Comparison of ENCODE assay signal across 11 mouse cellular contexts in genomic region chr4:134058166-134058715, GRCm38 (mm10). TPM values are rescaled to one million over a fixed set of nuclear protein-coding genes. Genes with fewer than 3 reads are reported as not detected.
DNase-seq lines count a peak whose midpoint lies in the region; ATAC-seq and TF ChIP-seq lines count a peak whose summit lies in the region.
"Had no signal": no experiment of that assay in that cellular context is flagged by ENCODE, and none has a peak within 500 bp of the region (broad histone marks: within the 10 kb centered on the region; RNA-seq: fewer than 3 reads in every experiment).

No protein-coding gene starts in this region.

- peak overlapping the region; percentile 23; the same call in 1 of the 2 replicates for H3K4me3 ChIP-seq in forebrain, embryonic 10.5 days
- H3K4me3 ChIP-seq in forebrain, embryonic 11.5 days (ENCODE audit: low read depth, low read length), result no peak overlapping the region
- no peak overlapping the region for H3K4me3 ChIP-seq in lung, postnatal 0 days (ENCODE audit: low read depth, low read length)
- H3K4me3 ChIP-seq in limb, embryonic 13.5 days, result no peak overlapping the region

- no peak for TF ChIP-seq CTCF in lung, postnatal 0 days (IDR thresholded peaks at IDR 0.05)

- ATAC-seq in forebrain, embryonic 11.5 days (replicated peaks; ENCODE audit: low FRiP score), result no peak
- no peak for ATAC-seq in lung, postnatal 0 days
- ATAC-seq in limb, embryonic 13.5 days (ENCODE audit: low FRiP score, low read depth), result no peak
- no peak for ATAC-seq in monocyte, adult 5-6 weeks (replicated peaks; ENCODE audit: insufficient number of reproducible peaks, low FRiP score, low TSS enrichment, poor library complexity, severe bottlenecking)

- 40% methylated on average over 14 of the region's 14 CpGs for WGBS in forebrain, embryonic 10.5 days
- WGBS in forebrain, embryonic 11.5 days, result 37% methylated on average over 14 of the region's 14 CpGs
- 36% methylated on average over 14 of the region's 14 CpGs for WGBS in lung, postnatal 0 days
- WGBS in limb, embryonic 13.5 days, result 26% methylated on average over 14 of the region's 14 CpGs

- H3K27ac ChIP-seq in forebrain, embryonic 10.5 days, result no peak overlapping the region
- no peak overlapping the region for H3K27ac ChIP-seq in forebrain, embryonic 11.5 days (ENCODE audit: low read depth, low read length)
- H3K27ac ChIP-seq in lung, postnatal 0 days (ENCODE audit: low read length), result no peak overlapping the region
- H3K27ac ChIP-seq in limb, embryonic 13.5 days, result no peak overlapping the region

- peaks cover 37% of the 10 kb centered on the region for H3K27me3 ChIP-seq in forebrain, embryonic 10.5 days (ENCODE audit: poor library complexity, severe bottlenecking)
- no peaks in the 10 kb centered on the region for H3K27me3 ChIP-seq in forebrain, embryonic 11.5 days (ENCODE audit: control insufficient read depth, insufficient read depth, low read length)
- no peaks in the 10 kb centered on the region for H3K27me3 ChIP-seq in lung, postnatal 0 days (replicated peaks; ENCODE audit: insufficient read depth, low read length)
- peaks cover 38% of the 10 kb centered on the region for H3K27me3 ChIP-seq in limb, embryonic 13.5 days

- H3K36me3 ChIP-seq in forebrain, embryonic 10.5 days (replicated peaks), result no peaks in the 10 kb centered on the region
- H3K36me3 ChIP-seq in forebrain, embryonic 11.5 days (ENCODE audit: control insufficient read depth, insufficient read depth, low read length), result no peaks in the 10 kb centered on the region
- no peaks in the 10 kb centered on the region for H3K36me3 ChIP-seq in lung, postnatal 0 days (ENCODE audit: insufficient read depth, low read length)
- no peaks in the 10 kb centered on the region for H3K36me3 ChIP-seq in limb, embryonic 13.5 days

- DNase-seq in forebrain, embryonic 10.5 days (ENCODE audit: extremely low spot score, low spot score), result no peak
- no peak for DNase-seq in forebrain, embryonic 11.5 days (ENCODE audit: low spot score)
- no peak for DNase-seq in lung, postnatal 0 days (ENCODE audit: low spot score)
- DNase-seq in lung, adult 18-20 months, result no peak
- DNase-seq in thymus, postnatal 14 days, result peak; percentile 60
- DNase-seq in cerebellum, postnatal 36 days, result no peak
- DNase-seq: cerebellum, postnatal 14 days; midbrain, embryonic 14.5 days had no signal

- no peak overlapping the region for H3K4me2 ChIP-seq in forebrain, embryonic 11.5 days (ENCODE audit: low read depth, low read length, severe bottlenecking)
- H3K4me2 ChIP-seq in lung, postnatal 0 days (replicated peaks; ENCODE audit: low read depth, low read length), result peak overlapping the region; percentile 39
- peak overlapping the region; percentile 27 for H3K4me2 ChIP-seq in limb, embryonic 13.5 days (replicated peaks)

- peaks cover 27% of the 10 kb centered on the region for H3K4me1 ChIP-seq in forebrain, embryonic 10.5 days
- H3K4me1 ChIP-seq in forebrain, embryonic 11.5 days (replicated peaks; ENCODE audit: control insufficient read depth, insufficient read depth, low read length), result no peaks in the 10 kb centered on the region
- H3K4me1 ChIP-seq in lung, postnatal 0 days (ENCODE audit: insufficient read depth, low read depth, low read length), result no peaks in the 10 kb centered on the region
- H3K4me1 ChIP-seq in limb, embryonic 13.5 days, result no peaks in the 10 kb centered on the region

- H3K9me3 ChIP-seq in forebrain, embryonic 10.5 days, result no peaks in the 10 kb centered on the region
- no peaks in the 10 kb centered on the region for H3K9me3 ChIP-seq in forebrain, embryonic 11.5 days (ENCODE audit: control insufficient read depth, low read length)
- H3K9me3 ChIP-seq in lung, postnatal 0 days (ENCODE audit: low read length), result no peaks in the 10 kb centered on the region
- no peaks in the 10 kb centered on the region for H3K9me3 ChIP-seq in limb, embryonic 13.5 days

- TF ChIP-seq EP300 in lung, postnatal 0 days (IDR thresholded peaks at IDR 0.05), result no peak

- no peak overlapping the region for H3K9ac ChIP-seq in forebrain, embryonic 11.5 days (ENCODE audit: low read length)
- H3K9ac ChIP-seq in lung, postnatal 0 days (replicated peaks; ENCODE audit: low read depth), result no peak overlapping the region
- no peak overlapping the region for H3K9ac ChIP-seq in limb, embryonic 13.5 days

RNA-seq across cellular contexts. Expression of gene Crybg2, which starts 2.4 kb away (rescaled TPM):
- polyA plus RNA-seq in forebrain, embryonic 10.5 days (2016; fragmentation: Nextera tagmentation; extraction: Ambion mirVana), result 1.7 and 3.5 TPM in 2 replicates
- polyA plus RNA-seq in forebrain, embryonic 11.5 days (2014; fragmentation: Nextera tagmentation; extraction: Ambion mirVana), result 1.9 and 2.5 TPM in 2 replicates
- polyA plus RNA-seq in lung, postnatal 0 days (2015; fragmentation: Nextera tagmentation; extraction: Ambion mirVana), result 2.8 and 3.1 TPM in 2 replicates
- polyA plus RNA-seq in limb, embryonic 13.5 days (2015; fragmentation: Nextera tagmentation; extraction: Ambion mirVana), result 4.9 and 5.4 TPM in 2 replicates
- 0.48 to 3.1 TPM (median 0.64 TPM) in 3 replicates for total RNA-seq in monocyte, adult 5-6 weeks (2017)

RNA-seq across cellular contexts. Expression of gene Zfp683, which starts 4.6 kb away (rescaled TPM):
- not detected in 2 replicates for polyA plus RNA-seq in forebrain, embryonic 10.5 days (2016; fragmentation: Nextera tagmentation; extraction: Ambion mirVana)
- not detected in 2 replicates for polyA plus RNA-seq in forebrain, embryonic 11.5 days (2014; fragmentation: Nextera tagmentation; extraction: Ambion mirVana)
- not detected in 2 replicates for polyA plus RNA-seq in lung, postnatal 0 days (2015; fragmentation: Nextera tagmentation; extraction: Ambion mirVana)
- not detected in 2 replicates for polyA plus RNA-seq in limb, embryonic 13.5 days (2015; fragmentation: Nextera tagmentation; extraction: Ambion mirVana)
- 0.64 TPM in 1 of 3 replicates, not detected in the others for total RNA-seq in monocyte, adult 5-6 weeks (2017)
- total RNA-seq: layer of hippocampus, postnatal 25 days had no signal
- polyA plus RNA-seq: midbrain, embryonic 14.5 days had no signal

RNA-seq across cellular contexts. Expression of gene Cd52, which starts 36.6 kb away (rescaled TPM):
- 4.1 and 5.0 TPM in 2 replicates for polyA plus RNA-seq in forebrain, embryonic 10.5 days (2016; fragmentation: Nextera tagmentation; extraction: Ambion mirVana)
- polyA plus RNA-seq in forebrain, embryonic 11.5 days (2014; fragmentation: Nextera tagmentation; extraction: Ambion mirVana), result 2.5 and 2.6 TPM in 2 replicates
- polyA plus RNA-seq in lung, postnatal 0 days (2015; fragmentation: Nextera tagmentation; extraction: Ambion mirVana), result 65.8 and 65.9 TPM in 2 replicates
- 10.6 and 11.4 TPM in 2 replicates for polyA plus RNA-seq in limb, embryonic 13.5 days (2015; fragmentation: Nextera tagmentation; extraction: Ambion mirVana)
- 1,277 to 1,906 TPM (median 1,626 TPM) in 3 replicates for total RNA-seq in monocyte, adult 5-6 weeks (2017)

RNA-seq across cellular contexts. Expression of gene Lin28a, which starts 39.6 kb away (rescaled TPM):
- 21.6 and 25.7 TPM in 2 replicates for polyA plus RNA-seq in forebrain, embryonic 10.5 days (2016; fragmentation: Nextera tagmentation; extraction: Ambion mirVana)
- polyA plus RNA-seq in forebrain, embryonic 11.5 days (2014; fragmentation: Nextera tagmentation; extraction: Ambion mirVana), result 1.6 and 2.3 TPM in 2 replicates
- 0.19 TPM in 1 of 2 replicates, not detected in the other for polyA plus RNA-seq in lung, postnatal 0 days (2015; fragmentation: Nextera tagmentation; extraction: Ambion mirVana)
- 0.14 and 0.38 TPM in 2 replicates for polyA plus RNA-seq in limb, embryonic 13.5 days (2015; fragmentation: Nextera tagmentation; extraction: Ambion mirVana)
- total RNA-seq in monocyte, adult 5-6 weeks (2017), result 0.19 TPM in 1 of 3 replicates, not detected in the others
- total RNA-seq: layer of hippocampus, postnatal 25 days had no signal

RNA-seq across cellular contexts. Expression of gene Ubxn11, which starts 44.1 kb away (rescaled TPM):
- 6.3 and 7.3 TPM in 2 replicates for polyA plus RNA-seq in forebrain, embryonic 10.5 days (2016; fragmentation: Nextera tagmentation; extraction: Ambion mirVana)
- polyA plus RNA-seq in forebrain, embryonic 11.5 days (2014; fragmentation: Nextera tagmentation; extraction: Ambion mirVana), result 6.6 and 7.0 TPM in 2 replicates
- 10.3 and 11.3 TPM in 2 replicates for polyA plus RNA-seq in lung, postnatal 0 days (2015; fragmentation: Nextera tagmentation; extraction: Ambion mirVana)
- polyA plus RNA-seq in limb, embryonic 13.5 days (2015; fragmentation: Nextera tagmentation; extraction: Ambion mirVana), result 13.6 and 14.3 TPM in 2 replicates
- total RNA-seq in monocyte, adult 5-6 weeks (2017), result 8.5 to 13.7 TPM (median 10.6 TPM) in 3 replicates
